28 mouse cellular contexts compared by ENCODE assay signal in the genomic region with DNA sequence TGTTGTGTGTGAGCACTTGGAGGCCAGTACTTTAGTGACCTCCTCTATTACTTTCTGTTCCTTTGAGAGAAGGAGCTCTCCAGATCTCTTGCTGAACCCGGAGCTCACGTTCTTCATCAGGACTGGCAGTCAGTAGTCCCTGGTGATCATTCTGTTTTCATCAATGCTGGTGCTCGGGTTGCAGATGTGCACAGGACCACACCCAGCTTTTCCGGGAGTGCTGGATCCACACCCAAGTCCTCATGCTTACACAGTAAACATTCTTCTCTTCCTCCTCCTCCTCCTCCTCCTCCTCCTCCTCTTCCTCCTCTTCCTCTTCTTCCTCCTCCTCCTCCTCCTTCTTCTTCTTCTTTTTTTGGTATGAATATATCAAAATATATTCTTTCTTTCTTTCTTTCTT. TPM values are rescaled to one million over a fixed set of nuclear protein-coding genes. Genes with fewer than 3 reads are reported as not detected.
DNase-seq lines count a peak whose midpoint lies in the region; ATAC-seq lines count a peak whose summit lies in the region.
"Had no signal": no experiment of that assay in that cellular context is flagged by ENCODE, and none has a peak within 500 bp of the region (broad histone marks: within the 10 kb centered on the region; RNA-seq: fewer than 3 reads in every experiment).

No protein-coding gene starts in this region.

- no peaks in the 10 kb centered on the region for H3K4me1 ChIP-seq in liver, embryonic 11.5 days (replicated peaks; ENCODE audit: control insufficient read depth, insufficient read depth, low read length)
- no peaks in the 10 kb centered on the region for H3K4me1 ChIP-seq in liver, embryonic 13.5 days (replicated peaks)
- no peaks in the 10 kb centered on the region for H3K4me1 ChIP-seq in kidney, embryonic 15.5 days
- H3K4me1 ChIP-seq: embryonic facial prominence, embryonic 10.5 days; embryonic facial prominence, embryonic 13.5 days; forebrain, embryonic 10.5 days; forebrain, embryonic 13.5 days; hindbrain, embryonic 12.5 days; hindbrain, embryonic 15.5 days had no signal

- no peak for ATAC-seq in liver, embryonic 11.5 days (replicated peaks; ENCODE audit: low FRiP score)
- peak; percentile 60; the same call in 1 of the 2 replicates for ATAC-seq in liver, embryonic 13.5 days (ENCODE audit: low read depth)
- ATAC-seq in kidney, embryonic 15.5 days (replicated peaks; ENCODE audit: low FRiP score) = no peak
- ATAC-seq: activated CD4-positive, CD25-positive, alpha-beta regulatory T cell, adult 4 months; CD4-positive, CD25-positive, alpha-beta regulatory T cell, adult 4 months; forebrain, embryonic 13.5 days; forebrain, embryonic 16.5 days; Patski had no signal

- whole genome bisulfite sequencing in liver, embryonic 11.5 days = 75% methylated on average over 4 of the region's 4 CpGs
- WGBS in liver, embryonic 13.5 days (ENCODE audit: insufficient replicate concordance) = 70% methylated on average over 4 of the region's 4 CpGs
- 62% methylated on average over 4 of the region's 4 CpGs for WGBS in kidney, embryonic 15.5 days

- no peak overlapping the region for H3K9ac ChIP-seq in liver, embryonic 11.5 days (ENCODE audit: low read depth, low read length)
- no peak overlapping the region for H3K9ac ChIP-seq in liver, embryonic 13.5 days
- H3K9ac ChIP-seq in kidney, embryonic 15.5 days = no peak overlapping the region
- H3K9ac ChIP-seq: embryonic facial prominence, embryonic 13.5 days; forebrain, embryonic 13.5 days; hindbrain, embryonic 12.5 days; hindbrain, embryonic 15.5 days had no signal

- no peak overlapping the region for H3K27ac ChIP-seq in liver, embryonic 11.5 days (ENCODE audit: low read depth, low read length)
- H3K27ac ChIP-seq in liver, embryonic 13.5 days = no peak overlapping the region
- no peak overlapping the region for H3K27ac ChIP-seq in kidney, embryonic 15.5 days
- H3K27ac ChIP-seq: embryonic facial prominence, embryonic 10.5 days; embryonic facial prominence, embryonic 13.5 days; forebrain, embryonic 10.5 days; forebrain, embryonic 13.5 days; hindbrain, embryonic 12.5 days; hindbrain, embryonic 15.5 days had no signal

- no peak overlapping the region for H3K4me3 ChIP-seq in liver, embryonic 11.5 days (ENCODE audit: low read depth, low read length)
- H3K4me3 ChIP-seq in liver, embryonic 13.5 days (replicated peaks) = no peak overlapping the region
- no peak overlapping the region for H3K4me3 ChIP-seq in kidney, embryonic 15.5 days (replicated peaks)
- H3K4me3 ChIP-seq: embryonic facial prominence, embryonic 10.5 days; embryonic facial prominence, embryonic 13.5 days; forebrain, embryonic 10.5 days; forebrain, embryonic 13.5 days; hindbrain, embryonic 12.5 days; hindbrain, embryonic 15.5 days had no signal

- DNase-seq in liver (peak; percentile 30), R1 (ENCODE audit: low read depth, low spot score) (peak; percentile 46)
- no peak for DNase-seq in liver, embryonic 11.5 days (ENCODE audit: low spot score)
- DNase-seq in liver, embryonic 13.5 days = no peak
- no peak for DNase-seq in lung, postnatal 14 days
- DNase-seq: adrenal gland, adult 8-10 months; adrenal gland, postnatal 25 days; cerebellum, adult 11-12 months; cerebellum, adult 8-10 months; cerebellum, postnatal 10 days; cerebellum, postnatal 36 days; embryo, embryonic 11 days; heart, adult 11 months had no signal

- no peaks in the 10 kb centered on the region for H3K27me3 ChIP-seq in liver, embryonic 11.5 days (replicated peaks; ENCODE audit: control insufficient read depth, insufficient read depth, low read length)
- no peaks in the 10 kb centered on the region for H3K27me3 ChIP-seq in liver, embryonic 13.5 days
- no peaks in the 10 kb centered on the region for H3K27me3 ChIP-seq in kidney, embryonic 15.5 days
- H3K27me3 ChIP-seq: embryonic facial prominence, embryonic 13.5 days; forebrain, embryonic 13.5 days; hindbrain, embryonic 12.5 days; hindbrain, embryonic 15.5 days; Patski had no signal

- no peak overlapping the region for H3K4me2 ChIP-seq in liver, embryonic 11.5 days
- H3K4me2 ChIP-seq in liver, embryonic 13.5 days = no peak overlapping the region
- H3K4me2 ChIP-seq in kidney, embryonic 15.5 days = no peak overlapping the region
- H3K4me2 ChIP-seq: embryonic facial prominence, embryonic 13.5 days; forebrain, embryonic 13.5 days; heart, embryonic 11.5 days; hindbrain, embryonic 12.5 days; hindbrain, embryonic 15.5 days had no signal

- peaks cover 16% of the 10 kb centered on the region for H3K36me3 ChIP-seq in liver, embryonic 11.5 days (ENCODE audit: control insufficient read depth, insufficient read depth, low read length)
- peaks cover 73% of the 10 kb centered on the region for H3K36me3 ChIP-seq in liver, embryonic 13.5 days
- peaks cover 7% of the 10 kb centered on the region; the same call in 1 of the 2 replicates for H3K36me3 ChIP-seq in kidney, embryonic 15.5 days

- H3K9me3 ChIP-seq in liver, embryonic 11.5 days (ENCODE audit: control insufficient read depth, low read length) = peaks cover 3% of the 10 kb centered on the region; the same call in 1 of the 2 replicates
- H3K9me3 ChIP-seq in liver, embryonic 13.5 days (replicated peaks) = no peaks in the 10 kb centered on the region
- no peaks in the 10 kb centered on the region for H3K9me3 ChIP-seq in kidney, embryonic 15.5 days (replicated peaks)
- H3K9me3 ChIP-seq: embryonic facial prominence, embryonic 10.5 days; forebrain, embryonic 10.5 days; hindbrain, embryonic 12.5 days; hindbrain, embryonic 15.5 days had no signal

RNA-seq across cellular contexts. Expression of a gene that starts 42.0 kb away (rescaled TPM):
- polyA plus RNA-seq in liver, embryonic 11.5 days (2014; fragmentation: Nextera tagmentation; extraction: Ambion mirVana) = not detected in 2 replicates
- polyA plus RNA-seq in liver, embryonic 13.5 days (2015; fragmentation: Nextera tagmentation; extraction: Ambion mirVana) = not detected in 2 replicates
- 0.51 and 0.65 TPM in 2 replicates for polyA plus RNA-seq in kidney, embryonic 15.5 days (2015; fragmentation: Nextera tagmentation; extraction: Ambion mirVana)
- polyA plus RNA-seq: activated CD4-positive, CD25-positive, alpha-beta regulatory T cell, adult 4 months; C2C12; CD4-positive, CD25-positive, alpha-beta regulatory T cell, adult 4 months; heart, embryonic 11.5 days; heart, embryonic 14.5 days; heart, postnatal 0 days; Patski had no signal

Comparison
In these comparisons a context has a peak if more than half of its experiments do, and no peak if none do; other contexts are left out.
1. DNase-seq: peak in liver (single experiment) and R1 (single experiment); none in liver, embryonic 11.5 days (single experiment), liver, embryonic 13.5 days (single experiment) and lung, postnatal 14 days (single experiment).